Mouse (Mus musculus): ENCODE results near the gene Phtf2. TPM values are rescaled to one million over a fixed set of nuclear protein-coding genes. Genes with fewer than 3 reads are reported as not detected.
A peak's percentile ranks its signal among the peaks of the same experiment; 100 is the strongest.

Gene Phtf2
- polyA plus RNA-seq, 1 experiment, result 16.5 TPM

GRCm38 (mm10) chr5:20905437-20905836 is 23.5 kb upstream of the Phtf2 start:
- no peak for DNase-seq (ENCODE audit: low read depth)
- no peak for TF ChIP-seq CTCF (IDR thresholded peaks at IDR 0.05; ENCODE audit: borderline replicate concordance, extremely low read depth, insufficient read depth, insufficient read length)
- no peak for TF ChIP-seq POLR2A (IDR thresholded peaks at IDR 0.05; ENCODE audit: borderline replicate concordance, extremely low read depth, insufficient read depth, insufficient read length, poor library complexity, severe bottlenecking)

GRCm38 (mm10) chr5:20904647-20905046 is 22.7 kb upstream of the Phtf2 start:
- TF ChIP-seq CTCF (IDR thresholded peaks at IDR 0.05; ENCODE audit: borderline replicate concordance, extremely low read depth, insufficient read depth, insufficient read length) (no peak), POLR2A (IDR thresholded peaks at IDR 0.05; ENCODE audit: borderline replicate concordance, extremely low read depth, insufficient read depth, insufficient read length, poor library complexity, severe bottlenecking) (no peak)
- no peak for DNase-seq (ENCODE audit: low read depth)

DNA sequence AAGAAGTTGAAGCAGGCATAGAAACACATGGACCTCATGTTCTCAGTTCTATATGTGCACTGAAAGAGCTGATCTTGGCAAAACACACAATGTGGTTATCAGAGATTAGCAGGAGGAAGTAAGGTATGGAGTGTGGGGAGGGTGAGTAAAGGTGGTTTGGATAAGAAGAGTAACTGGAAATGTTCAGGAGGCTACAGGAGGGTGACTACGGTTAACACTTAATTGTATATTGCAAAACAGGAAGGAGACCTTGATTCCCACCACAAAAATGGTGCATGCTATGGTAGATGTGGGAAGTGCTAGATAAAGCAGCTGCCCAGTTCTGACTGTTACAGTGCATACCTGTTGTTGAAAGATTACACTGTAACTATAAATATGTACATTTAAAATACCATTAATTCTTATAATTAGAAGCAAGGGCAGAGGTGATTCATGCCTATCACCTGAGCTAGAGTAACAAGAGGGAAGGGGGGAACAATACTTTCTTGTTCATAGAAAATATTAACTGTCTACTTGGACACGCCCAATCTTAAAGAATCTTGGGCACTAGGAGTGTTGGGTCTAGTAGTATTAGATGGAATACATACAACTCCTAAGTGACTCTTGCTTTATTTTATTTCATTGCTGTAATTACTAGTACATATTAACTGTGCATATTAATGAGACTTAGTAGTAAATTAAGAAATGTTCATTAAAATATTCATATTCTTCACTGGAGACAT is 15.7 kb upstream of the Phtf2 start:
- TF ChIP-seq CTCF (IDR thresholded peaks at IDR 0.05; ENCODE audit: borderline replicate concordance, extremely low read depth, insufficient read depth, insufficient read length) (no peak), POLR2A (IDR thresholded peaks at IDR 0.05; ENCODE audit: borderline replicate concordance, extremely low read depth, insufficient read depth, insufficient read length, poor library complexity, severe bottlenecking) (no peak)
- no peak for DNase-seq (ENCODE audit: low read depth)

DNA sequence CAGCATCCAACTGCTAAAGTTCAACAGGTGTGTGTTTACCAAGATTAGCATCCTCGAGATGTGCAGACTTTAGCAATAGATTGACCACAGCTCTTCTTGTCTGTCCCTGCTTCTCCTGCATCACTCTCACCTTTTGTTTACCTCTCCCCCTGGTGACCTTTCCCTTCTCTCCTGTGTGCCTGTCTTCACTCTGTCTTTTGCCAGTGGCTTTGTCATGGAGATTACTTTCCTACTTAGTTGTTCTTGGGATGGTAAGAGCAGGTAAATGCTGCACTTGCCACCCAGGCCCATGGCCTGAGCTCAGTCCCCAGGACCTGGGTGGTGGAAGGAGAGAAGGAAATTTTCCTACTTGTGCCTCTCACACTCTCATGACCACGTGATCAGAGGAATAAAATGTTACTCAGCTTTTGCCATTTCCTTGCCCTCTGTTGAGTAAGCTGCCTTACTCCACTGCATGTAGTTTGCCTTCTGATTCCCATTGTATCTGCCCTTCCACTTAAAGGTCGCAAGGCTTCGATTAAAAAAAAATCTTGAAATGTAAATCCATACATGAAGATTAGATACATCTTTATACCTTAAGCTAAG is 2.2 kb upstream of the Phtf2 start:
- no peak for TF ChIP-seq POLR2A (IDR thresholded peaks at IDR 0.05; ENCODE audit: borderline replicate concordance, extremely low read depth, insufficient read depth, insufficient read length, poor library complexity, severe bottlenecking)
- no peak for TF ChIP-seq CTCF (IDR thresholded peaks at IDR 0.05; ENCODE audit: borderline replicate concordance, extremely low read depth, insufficient read depth, insufficient read length)
- no peak for DNase-seq (ENCODE audit: low read depth)

GRCm38 (mm10) chr5:20880797-20881775 is 838 bp downstream of the Phtf2 start:
- peak; percentile 71 for DNase-seq (ENCODE audit: low read depth)
- no peak for TF ChIP-seq POLR2A (IDR thresholded peaks at IDR 0.05; ENCODE audit: borderline replicate concordance, extremely low read depth, insufficient read depth, insufficient read length, poor library complexity, severe bottlenecking)
- no peak for TF ChIP-seq CTCF (IDR thresholded peaks at IDR 0.05; ENCODE audit: borderline replicate concordance, extremely low read depth, insufficient read depth, insufficient read length)

DNA sequence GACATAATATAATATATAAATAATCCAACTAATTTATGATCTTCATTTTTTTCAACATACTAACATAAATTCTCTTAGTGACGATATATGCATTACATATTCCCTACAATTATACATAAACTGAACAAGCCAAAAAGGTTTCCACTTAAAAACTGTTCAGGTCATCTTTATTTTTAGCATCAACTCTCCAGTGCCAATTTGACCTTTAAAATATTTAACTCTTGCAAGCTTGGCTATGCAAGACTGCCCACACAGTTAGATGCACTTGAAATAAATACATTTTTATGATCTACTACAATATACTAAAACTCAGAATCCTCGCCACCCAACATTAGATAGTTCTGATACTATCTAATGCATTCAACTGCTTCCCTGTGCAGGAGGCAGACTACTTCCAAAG is 1.5 kb downstream of the Phtf2 start:
- TF ChIP-seq POLR2A (IDR thresholded peaks at IDR 0.05; ENCODE audit: borderline replicate concordance, extremely low read depth, insufficient read depth, insufficient read length, poor library complexity, severe bottlenecking) (no peak), CTCF (IDR thresholded peaks at IDR 0.05; ENCODE audit: borderline replicate concordance, extremely low read depth, insufficient read depth, insufficient read length) (no peak)

GRCm38 (mm10) chr5:20876934-20877426 is 4.9 kb downstream of the Phtf2 start:
- no peak for DNase-seq (ENCODE audit: low read depth)
- TF ChIP-seq CTCF (IDR thresholded peaks at IDR 0.05; ENCODE audit: borderline replicate concordance, extremely low read depth, insufficient read depth, insufficient read length), result no peak

More for the DNA sequence above, 1.5 kb downstream of the Phtf2 start:
- no peak for DNase-seq (ENCODE audit: low read depth)

DNA sequence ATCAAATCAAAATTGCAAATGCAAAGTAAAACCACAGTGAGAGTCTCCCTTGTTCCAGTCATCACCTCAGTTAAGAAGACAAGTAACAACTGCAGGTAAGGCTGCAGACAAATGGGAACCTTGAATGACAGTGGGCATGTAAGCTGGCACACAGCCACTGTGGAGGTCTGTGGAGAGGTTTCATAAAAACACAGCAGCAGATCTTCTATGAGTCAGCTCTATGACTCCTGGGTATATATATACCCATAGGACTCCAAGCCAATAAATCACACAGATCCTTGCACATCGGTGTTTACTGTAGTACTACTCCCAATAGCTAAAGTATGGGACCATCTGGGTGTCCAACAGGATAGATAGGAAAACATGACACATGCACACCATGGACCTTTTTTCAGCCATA is 8.8 kb downstream of the Phtf2 start:
- no peak for TF ChIP-seq POLR2A (IDR thresholded peaks at IDR 0.05; ENCODE audit: borderline replicate concordance, extremely low read depth, insufficient read depth, insufficient read length, poor library complexity, severe bottlenecking)
- TF ChIP-seq CTCF (IDR thresholded peaks at IDR 0.05; ENCODE audit: borderline replicate concordance, extremely low read depth, insufficient read depth, insufficient read length), result no peak

DNA sequence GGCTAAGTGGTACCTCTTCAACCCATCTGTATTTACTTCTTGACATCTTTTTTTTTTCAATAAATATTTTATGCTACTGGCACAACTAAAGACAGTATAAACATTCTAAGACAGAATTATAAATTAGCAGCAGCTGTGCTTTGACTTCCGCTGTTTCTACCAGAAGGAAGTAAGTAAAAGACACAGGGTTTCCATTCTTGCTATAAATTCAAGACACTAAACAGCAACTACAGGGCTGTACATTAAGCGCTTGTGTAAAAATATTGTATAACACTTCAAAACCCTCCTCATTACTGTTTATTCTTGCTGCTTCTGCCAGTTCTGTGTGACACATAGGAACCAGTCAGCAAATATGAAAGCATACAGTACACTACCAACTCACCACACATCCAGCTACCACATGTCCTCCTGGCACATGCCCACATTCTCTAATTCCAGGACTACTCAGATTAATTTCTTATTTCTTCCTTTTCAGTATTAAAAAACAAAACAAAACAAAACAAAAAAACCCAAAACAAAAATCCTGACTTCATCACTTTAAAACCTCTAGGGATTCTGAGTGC is 16.6 kb downstream of the Phtf2 start:
- no peak for DNase-seq (ENCODE audit: low read depth)
- TF ChIP-seq CTCF (IDR thresholded peaks at IDR 0.05; ENCODE audit: borderline replicate concordance, extremely low read depth, insufficient read depth, insufficient read length) (no peak), POLR2A (IDR thresholded peaks at IDR 0.05; ENCODE audit: borderline replicate concordance, extremely low read depth, insufficient read depth, insufficient read length, poor library complexity, severe bottlenecking) (no peak)

More for the DNA sequence above, 8.8 kb downstream of the Phtf2 start:
- no peak for DNase-seq (ENCODE audit: low read depth)

DNA sequence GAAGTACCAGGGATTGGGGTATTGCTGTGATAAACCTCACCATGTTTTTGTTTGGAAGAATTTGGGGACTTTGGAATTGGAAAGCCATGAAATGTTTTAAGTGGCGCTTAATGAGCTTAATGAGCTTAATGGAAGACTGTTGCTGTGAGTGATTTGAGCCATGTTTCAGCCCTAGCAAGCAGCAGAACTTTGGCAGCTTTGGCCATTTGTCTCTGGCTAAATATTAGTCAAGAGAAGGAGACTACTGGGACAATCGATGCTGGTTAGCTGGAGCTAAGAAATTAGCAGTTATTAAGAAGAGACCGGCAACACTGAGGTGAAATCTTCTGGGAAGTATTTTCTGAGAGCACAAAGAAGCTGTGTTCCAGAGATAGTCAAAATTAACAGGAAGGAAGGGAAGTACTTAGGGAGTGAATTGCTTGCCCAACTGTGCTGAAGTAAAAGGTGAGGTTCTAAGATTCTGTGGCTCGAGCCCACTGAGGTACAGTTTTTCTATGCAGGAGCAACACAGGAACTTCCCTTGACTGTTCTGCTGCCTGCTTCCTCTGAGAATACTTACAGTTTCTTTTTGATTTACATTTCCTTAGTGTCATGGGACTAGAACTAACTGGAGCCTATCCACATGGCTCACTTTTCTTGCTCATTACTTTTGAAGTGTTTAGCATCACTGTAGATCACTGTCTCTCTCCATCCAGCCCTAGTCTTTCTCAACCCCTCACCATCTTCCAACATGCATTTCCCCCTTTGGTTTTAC is 17.5 kb downstream of the Phtf2 start:
- peak; percentile 30 for DNase-seq (ENCODE audit: low read depth)
- TF ChIP-seq POLR2A (IDR thresholded peaks at IDR 0.05; ENCODE audit: borderline replicate concordance, extremely low read depth, insufficient read depth, insufficient read length, poor library complexity, severe bottlenecking) (no peak), CTCF (IDR thresholded peaks at IDR 0.05; ENCODE audit: borderline replicate concordance, extremely low read depth, insufficient read depth, insufficient read length) (no peak)

All from brain, embryonic 14.5 days (tissue).